Mouse (Mus musculus): ENCODE results near the gene Nr1i2. TPM values are rescaled to one million over a fixed set of nuclear protein-coding genes. Genes with fewer than 3 reads are reported as not detected.

Gene Nr1i2
- polyA plus RNA-seq, 2 experiments = 2.2 to 4.1 TPM

DNA sequence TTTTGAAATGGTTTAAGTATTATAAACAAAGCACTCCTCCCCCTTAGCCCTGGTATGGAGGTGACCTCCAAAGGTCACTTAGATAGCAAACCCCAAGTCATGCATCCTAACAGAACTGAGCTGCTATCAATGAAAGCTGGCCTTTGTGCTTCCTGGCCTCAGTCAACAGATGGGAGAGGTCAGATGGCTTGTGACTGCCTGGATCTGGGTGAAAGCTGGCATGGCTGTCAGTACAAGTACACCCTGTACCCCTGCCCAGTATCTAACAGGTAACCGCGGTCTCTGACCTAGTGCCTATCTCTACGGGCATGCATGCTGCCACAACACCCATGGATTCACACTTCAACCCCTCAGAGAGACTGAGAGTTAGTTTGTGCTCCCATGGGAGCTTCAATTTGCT is 6.9 kb downstream of the Nr1i2 start:
- H3K4me2 ChIP-seq (ENCODE audit: low read depth) = peak overlapping the region; percentile 2; the same call in 1 of the 2 replicates
- H3K4me3 ChIP-seq (ENCODE audit: insufficient read depth in 1 of 2, low read depth in 2 of 2, low read length in 2 of 2) = no peak overlapping the region
- DNase-seq (ENCODE audit: low read depth in 3 of 3, low spot score in 3 of 3) (no peak), ATAC-seq (ENCODE audit: insufficient read depth) (peak; percentile 73)
- TF ChIP-seq CTCF (IDR thresholded peaks at IDR 0.05; ENCODE audit: low read depth) (no peak), EP300 (IDR thresholded peaks at IDR 0.05; ENCODE audit: low read depth) (no peak)
- H3K9ac ChIP-seq (replicated peaks) = no peak overlapping the region
- no peaks in the 10 kb centered on the region for H3K36me3 ChIP-seq (replicated peaks; ENCODE audit: control insufficient read depth, insufficient read depth, low read depth)
- H3K27ac ChIP-seq = no peak overlapping the region
- no peaks in the 10 kb centered on the region for H3K9me3 ChIP-seq (ENCODE audit: control insufficient read depth, low read length)
- peaks cover 0 to 24% of the 10 kb centered on the region in 2 experiments; a peak in 2 of 4 replicates for H3K4me1 ChIP-seq (replicated peaks; ENCODE audit: control insufficient read depth in 2 of 2, insufficient read depth in 2 of 2, low read length in 1 of 2)
- H3K27me3 ChIP-seq (ENCODE audit: control insufficient read depth, insufficient read depth, low read length) = no peaks in the 10 kb centered on the region
- WGBS (ENCODE audit: insufficient replicate concordance) = 58% methylated on average over 3 of the region's 3 CpGs

DNA sequence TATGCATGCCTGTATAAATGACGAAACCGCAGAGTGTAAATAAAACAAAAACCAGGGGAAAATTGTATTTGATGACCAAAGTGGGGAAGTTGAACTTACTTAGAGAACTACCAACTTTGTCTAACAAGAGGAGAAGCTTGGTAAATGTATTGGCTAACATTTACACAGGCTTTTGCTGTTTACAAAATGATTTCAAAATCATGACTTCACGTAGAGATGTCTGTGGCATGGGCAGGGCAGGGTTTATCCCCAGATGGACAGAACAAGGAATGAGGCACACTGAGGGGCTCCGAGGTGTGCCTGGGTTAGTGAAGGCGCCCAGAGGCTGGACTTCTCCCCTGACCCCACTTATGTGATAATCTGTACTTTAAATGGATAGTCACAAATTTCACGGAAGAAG is 7.3 kb downstream of the Nr1i2 start:
- ATAC-seq (ENCODE audit: insufficient read depth) = peak; percentile 44
- H3K9me3 ChIP-seq (ENCODE audit: control insufficient read depth, low read length) = no peaks in the 10 kb centered on the region
- H3K4me1 ChIP-seq (replicated peaks; ENCODE audit: control insufficient read depth in 2 of 2, insufficient read depth in 2 of 2, low read length in 1 of 2) = peaks cover 0 to 24% of the 10 kb centered on the region in 2 experiments; a peak in 2 of 4 replicates
- H3K27me3 ChIP-seq (ENCODE audit: control insufficient read depth, insufficient read depth, low read length) = no peaks in the 10 kb centered on the region
- H3K36me3 ChIP-seq (replicated peaks; ENCODE audit: control insufficient read depth, insufficient read depth, low read depth) = no peaks in the 10 kb centered on the region
- H3K9ac ChIP-seq (replicated peaks) = no peak overlapping the region
- 56% methylated on average over 6 of the region's 6 CpGs for whole genome bisulfite sequencing (ENCODE audit: insufficient replicate concordance)
- no peak for TF ChIP-seq CTCF (IDR thresholded peaks at IDR 0.05; ENCODE audit: low read depth)
- no peak for TF ChIP-seq EP300 (IDR thresholded peaks at IDR 0.05; ENCODE audit: low read depth)
- DNase-seq (ENCODE audit: low read depth in 3 of 3, low spot score in 3 of 3) = no peak
- H3K27ac ChIP-seq = no peak overlapping the region
- H3K4me2 ChIP-seq (ENCODE audit: low read depth) = no peak overlapping the region; the same call in 1 of the 2 replicates
- H3K4me3 ChIP-seq (ENCODE audit: insufficient read depth in 1 of 2, low read depth in 2 of 2, low read length in 2 of 2) = no peak overlapping the region

DNA sequence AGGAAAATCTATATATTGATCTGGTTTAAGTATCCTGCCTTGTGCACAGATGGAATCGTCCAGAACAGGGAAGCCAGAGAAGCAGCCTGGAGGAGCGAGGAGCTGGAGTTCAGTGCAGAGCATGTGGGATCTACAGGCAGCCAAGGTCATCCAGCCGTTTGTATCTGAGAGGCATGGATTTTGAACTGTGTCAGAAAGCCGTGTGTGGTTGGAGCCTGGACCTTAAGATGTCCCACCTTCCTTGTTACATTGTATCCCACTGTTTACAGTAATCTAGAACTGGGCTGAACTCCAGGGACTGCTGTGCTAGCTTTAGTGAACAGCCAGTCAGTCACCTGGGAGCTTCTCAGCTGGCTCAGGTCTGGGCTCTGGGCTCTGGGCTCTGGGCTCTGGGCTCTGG is 8.1 kb downstream of the Nr1i2 start:
- no peaks in the 10 kb centered on the region for H3K27me3 ChIP-seq (ENCODE audit: control insufficient read depth, insufficient read depth, low read length)
- TF ChIP-seq EP300 (IDR thresholded peaks at IDR 0.05; ENCODE audit: low read depth) (no peak), CTCF (IDR thresholded peaks at IDR 0.05; ENCODE audit: low read depth) (no peak)
- no peak overlapping the region; the same call in 1 of the 2 replicates for H3K27ac ChIP-seq
- no peak for ATAC-seq (ENCODE audit: insufficient read depth)
- WGBS (ENCODE audit: insufficient replicate concordance) = 48% methylated on average over 4 of the region's 4 CpGs
- no peak overlapping the region for H3K4me3 ChIP-seq (ENCODE audit: insufficient read depth in 1 of 2, low read depth in 2 of 2, low read length in 2 of 2)
- no peak overlapping the region for H3K4me2 ChIP-seq (ENCODE audit: low read depth)
- DNase-seq (ENCODE audit: low read depth in 3 of 3, low spot score in 3 of 3) = no peak
- H3K9ac ChIP-seq (replicated peaks) = no peak overlapping the region
- H3K4me1 ChIP-seq (replicated peaks; ENCODE audit: control insufficient read depth in 2 of 2, insufficient read depth in 2 of 2, low read length in 1 of 2) = peaks cover 0 to 24% of the 10 kb centered on the region in 2 experiments; a peak in 2 of 4 replicates
- H3K36me3 ChIP-seq (replicated peaks; ENCODE audit: control insufficient read depth, insufficient read depth, low read depth) = no peaks in the 10 kb centered on the region
- no peaks in the 10 kb centered on the region for H3K9me3 ChIP-seq (ENCODE audit: control insufficient read depth, low read length)

DNA sequence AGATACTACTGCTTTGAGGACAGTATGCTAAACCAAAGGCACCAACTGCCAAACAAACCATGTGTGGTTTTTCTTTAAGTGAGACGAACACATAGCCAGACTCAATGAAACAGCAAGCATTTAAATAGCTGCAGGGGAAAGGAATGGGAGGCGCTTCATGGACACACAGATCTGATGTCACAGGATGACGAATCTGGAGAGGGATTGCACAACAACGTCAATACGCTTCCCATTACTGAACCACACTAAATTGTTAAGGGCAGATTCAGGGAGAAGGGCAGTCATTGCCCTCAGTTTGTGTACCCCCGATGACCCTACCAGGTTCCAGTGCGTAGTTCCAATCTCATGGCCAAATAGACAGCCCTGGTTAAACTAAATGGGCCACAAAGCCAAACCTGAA is 8.8 kb downstream of the Nr1i2 start:
- no peak overlapping the region for H3K4me3 ChIP-seq (ENCODE audit: insufficient read depth in 1 of 2, low read depth in 2 of 2, low read length in 2 of 2)
- WGBS (ENCODE audit: insufficient replicate concordance) = 61% methylated on average over 7 of the region's 7 CpGs
- DNase-seq (ENCODE audit: low read depth in 3 of 3, low spot score in 3 of 3) (peak in 1 of 3 experiments; percentile 36), ATAC-seq (ENCODE audit: insufficient read depth) (no peak)
- H3K4me1 ChIP-seq (replicated peaks; ENCODE audit: control insufficient read depth in 2 of 2, insufficient read depth in 2 of 2, low read length in 1 of 2) = peaks cover 0 to 26% of the 10 kb centered on the region in 2 experiments; a peak in 2 of 4 replicates
- H3K4me2 ChIP-seq (ENCODE audit: low read depth) = no peak overlapping the region
- TF ChIP-seq EP300 (IDR thresholded peaks at IDR 0.05; ENCODE audit: low read depth) (no peak), CTCF (IDR thresholded peaks at IDR 0.05; ENCODE audit: low read depth) (no peak)
- H3K27ac ChIP-seq = no peak overlapping the region
- H3K9ac ChIP-seq (replicated peaks) = no peak overlapping the region
- H3K36me3 ChIP-seq (replicated peaks; ENCODE audit: control insufficient read depth, insufficient read depth, low read depth) = no peaks in the 10 kb centered on the region
- H3K27me3 ChIP-seq (ENCODE audit: control insufficient read depth, insufficient read depth, low read length) = no peaks in the 10 kb centered on the region
- H3K9me3 ChIP-seq (ENCODE audit: control insufficient read depth, low read length) = no peaks in the 10 kb centered on the region

DNA sequence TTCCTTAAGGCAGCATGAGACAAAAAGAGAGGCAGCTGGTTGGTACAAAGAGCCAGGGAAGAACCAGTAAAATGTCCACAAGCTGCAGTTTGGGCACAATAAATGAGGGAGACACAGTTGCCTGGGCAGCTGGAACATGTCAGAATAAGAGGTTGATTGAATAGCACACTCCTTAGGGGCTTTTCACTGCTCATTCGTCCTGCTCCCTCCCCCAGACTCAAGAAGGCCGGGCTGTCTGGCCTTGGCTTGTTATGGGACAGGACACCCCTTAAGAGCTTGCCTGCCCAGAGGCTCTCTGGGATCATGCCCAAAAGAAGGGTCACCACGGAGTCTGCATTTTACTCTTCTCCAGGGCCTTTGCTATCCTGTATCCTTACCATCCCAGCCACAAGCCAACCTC is 11.3 kb downstream of the Nr1i2 start:
- WGBS (ENCODE audit: insufficient replicate concordance) = 45% methylated on average over 3 of the region's 3 CpGs
- no peak overlapping the region for H3K9ac ChIP-seq (replicated peaks)

More for the DNA sequence above, 11.3 kb downstream of the Nr1i2 start:
- H3K36me3 ChIP-seq (replicated peaks; ENCODE audit: control insufficient read depth, insufficient read depth, low read depth) = no peaks in the 10 kb centered on the region
- no peak overlapping the region for H3K4me2 ChIP-seq (ENCODE audit: low read depth)
- no peak for TF ChIP-seq CTCF (IDR thresholded peaks at IDR 0.05; ENCODE audit: low read depth)
- no peak for TF ChIP-seq EP300 (IDR thresholded peaks at IDR 0.05; ENCODE audit: low read depth)
- H3K27ac ChIP-seq = no peak overlapping the region
- DNase-seq (ENCODE audit: low read depth in 3 of 3, low spot score in 3 of 3) (no peak), ATAC-seq (ENCODE audit: insufficient read depth) (no peak)
- H3K27me3 ChIP-seq (ENCODE audit: control insufficient read depth, insufficient read depth, low read length) = no peaks in the 10 kb centered on the region
- peaks cover 0 to 16% of the 10 kb centered on the region in 2 experiments; a peak in 2 of 4 replicates for H3K4me1 ChIP-seq (replicated peaks; ENCODE audit: control insufficient read depth in 2 of 2, insufficient read depth in 2 of 2, low read length in 1 of 2)
- H3K9me3 ChIP-seq (ENCODE audit: control insufficient read depth, low read length) = no peaks in the 10 kb centered on the region
- no peak overlapping the region for H3K4me3 ChIP-seq (ENCODE audit: insufficient read depth in 1 of 2, low read depth in 2 of 2, low read length in 2 of 2)

Data from liver, embryonic 14.5 days (tissue).